Mouse (Mus musculus): Measurements from ENCODE around the gene Arvcf. TPM values are rescaled to one million over a fixed set of nuclear protein-coding genes. Genes with fewer than 3 reads are reported as not detected.

The Arvcf gene
- polyA plus RNA-seq, 1 experiment, result 49.9 TPM

GRCm38 (mm10) chr16:18428516-18429042 lies 80.6 kb downstream of the Arvcf start:
- peaks cover 17% of the 10 kb centered on the region for H3K4me1 ChIP-seq (ENCODE audit: control insufficient read depth, insufficient read depth, low read length)
- TF ChIP-seq POLR2A (IDR thresholded peaks at IDR 0.05; ENCODE audit: borderline replicate concordance, extremely low read depth, low read depth, low read length) (no peak), CTCF (IDR thresholded peaks at IDR 0.05; ENCODE audit: insufficient read depth, low read length) (no peak)
- no peak for DNase-seq
- WGBS, result 77% methylated on average over 7 of the region's 7 CpGs
- H3K4me3 ChIP-seq (replicated peaks; ENCODE audit: extremely low read depth, low read depth, low read length), result no peak overlapping the region

- no peak overlapping the region for H3K4me3 ChIP-seq (replicated peaks; ENCODE audit: extremely low read depth, low read depth, low read length)
- no peak for DNase-seq
- 88% methylated on average over 8 of the region's 8 CpGs for WGBS
- peaks cover 12% of the 10 kb centered on the region for H3K4me1 ChIP-seq (ENCODE audit: control insufficient read depth, insufficient read depth, low read length)
- TF ChIP-seq POLR2A (IDR thresholded peaks at IDR 0.05; ENCODE audit: borderline replicate concordance, extremely low read depth, low read depth, low read length) (no peak), CTCF (IDR thresholded peaks at IDR 0.05; ENCODE audit: insufficient read depth, low read length) (no peak)
Observed at GRCm38 (mm10) chr16:18429641-18430040, 81.7 kb downstream of the Arvcf start.

- Histone ChIP-seq H3K4me1 (ENCODE audit: control insufficient read depth, insufficient read depth, low read length) (peaks cover 6% of the 10 kb centered on the region; the same call in 1 of the 2 replicates), H3K4me3 (replicated peaks; ENCODE audit: extremely low read depth, low read depth, low read length) (no peak overlapping the region)
- no peak for DNase-seq
- no peak for TF ChIP-seq CTCF (IDR thresholded peaks at IDR 0.05; ENCODE audit: insufficient read depth, low read length)
- no peak for TF ChIP-seq POLR2A (IDR thresholded peaks at IDR 0.05; ENCODE audit: borderline replicate concordance, extremely low read depth, low read depth, low read length)
- WGBS, result 81% methylated on average over 8 of the region's 8 CpGs
Observed at GRCm38 (mm10) chr16:18430641-18431212, 82.7 kb downstream of the Arvcf start.

- no peak for TF ChIP-seq POLR2A (IDR thresholded peaks at IDR 0.05; ENCODE audit: borderline replicate concordance, extremely low read depth, low read depth, low read length)
- no peak for TF ChIP-seq CTCF (IDR thresholded peaks at IDR 0.05; ENCODE audit: insufficient read depth, low read length)
- no peak overlapping the region for H3K4me3 ChIP-seq (replicated peaks; ENCODE audit: extremely low read depth, low read depth, low read length)
- H3K4me1 ChIP-seq (ENCODE audit: control insufficient read depth, insufficient read depth, low read length), result no peaks in the 10 kb centered on the region
- 92% methylated on average over 5 of the region's 5 CpGs for WGBS
- DNase-seq, result no peak
Observed at GRCm38 (mm10) chr16:18433341-18433920, 85.4 kb downstream of the Arvcf start.

- H3K4me3 ChIP-seq (replicated peaks; ENCODE audit: extremely low read depth, low read depth, low read length), result no peak overlapping the region
- no peak for DNase-seq
- no peak for TF ChIP-seq POLR2A (IDR thresholded peaks at IDR 0.05; ENCODE audit: borderline replicate concordance, extremely low read depth, low read depth, low read length)
Observed at GRCm38 (mm10) chr16:18436128-18436527, 88.1 kb downstream of the Arvcf start.

GRCm38 (mm10) chr16:18443385-18443841 lies 95.4 kb downstream of the Arvcf start:
- Histone ChIP-seq H3K4me1 (ENCODE audit: control insufficient read depth, insufficient read depth, low read length) (no peaks in the 10 kb centered on the region), H3K4me3 (replicated peaks; ENCODE audit: extremely low read depth, low read depth, low read length) (no peak overlapping the region)
- 18% methylated on average over 8 of the region's 8 CpGs for WGBS
- TF ChIP-seq POLR2A (IDR thresholded peaks at IDR 0.05; ENCODE audit: borderline replicate concordance, extremely low read depth, low read depth, low read length), result no peak
- TF ChIP-seq CTCF (IDR thresholded peaks at IDR 0.05; ENCODE audit: insufficient read depth, low read length), result peak; percentile 99
- peak; percentile 95 for DNase-seq

More at GRCm38 (mm10) chr16:18436128-18436527, 88.1 kb downstream of the Arvcf start:
- no peaks in the 10 kb centered on the region for H3K4me1 ChIP-seq (ENCODE audit: control insufficient read depth, insufficient read depth, low read length)
- 86% methylated on average over 6 of the region's 6 CpGs for WGBS

GRCm38 (mm10) chr16:18447243-18447642 lies 99.3 kb downstream of the Arvcf start:
- H3K4me1 ChIP-seq (ENCODE audit: control insufficient read depth, insufficient read depth, low read length), result no peaks in the 10 kb centered on the region
- H3K4me3 ChIP-seq (replicated peaks; ENCODE audit: extremely low read depth, low read depth, low read length), result no peak overlapping the region
- no peak for DNase-seq
- TF ChIP-seq CTCF (IDR thresholded peaks at IDR 0.05; ENCODE audit: insufficient read depth, low read length) (no peak), POLR2A (IDR thresholded peaks at IDR 0.05; ENCODE audit: borderline replicate concordance, extremely low read depth, low read depth, low read length) (no peak)

- TF ChIP-seq POLR2A (IDR thresholded peaks at IDR 0.05; ENCODE audit: borderline replicate concordance, extremely low read depth, low read depth, low read length) (no peak), CTCF (IDR thresholded peaks at IDR 0.05; ENCODE audit: insufficient read depth, low read length) (no peak)
- 68% methylated on average over 6 of the region's 6 CpGs for WGBS
- no peak for DNase-seq
- Histone ChIP-seq H3K4me3 (replicated peaks; ENCODE audit: extremely low read depth, low read depth, low read length) (no peak overlapping the region), H3K4me1 (ENCODE audit: control insufficient read depth, insufficient read depth, low read length) (no peaks in the 10 kb centered on the region)
Observed at GRCm38 (mm10) chr16:18448104-18448503, 100.1 kb downstream of the Arvcf start.

GRCm38 (mm10) chr16:18449005-18449404 lies 101.0 kb downstream of the Arvcf start:
- H3K4me3 ChIP-seq (replicated peaks; ENCODE audit: extremely low read depth, low read depth, low read length), result no peak overlapping the region
- TF ChIP-seq POLR2A (IDR thresholded peaks at IDR 0.05; ENCODE audit: borderline replicate concordance, extremely low read depth, low read depth, low read length) (no peak), CTCF (IDR thresholded peaks at IDR 0.05; ENCODE audit: insufficient read depth, low read length) (no peak)
- no peak for DNase-seq
- 92% methylated on average over 4 of the region's 4 CpGs for WGBS
- no peaks in the 10 kb centered on the region for H3K4me1 ChIP-seq (ENCODE audit: control insufficient read depth, insufficient read depth, low read length)

Measured in lung, adult 2 months (tissue).